Mouse (Mus musculus) c-Kit-positive CD71-positive TER-119-negative erythroid progenitor cells, embryonic 14.5 days (primary cell): Measurements from ENCODE around the gene Gtf2f2.
"Not testable (repeated sequence)": the region's sequence is repeated elsewhere in the genome, so short reads cannot be mapped to it uniquely, and the experiment has no call there.

ENCODE experiments used
- DNase-seq: peaks from one replicate; pipeline ENCODE4 v3.0.0-alpha.2; 2013; ENCODE audit warnings: low read depth

The Gtf2f2 gene

DNA sequence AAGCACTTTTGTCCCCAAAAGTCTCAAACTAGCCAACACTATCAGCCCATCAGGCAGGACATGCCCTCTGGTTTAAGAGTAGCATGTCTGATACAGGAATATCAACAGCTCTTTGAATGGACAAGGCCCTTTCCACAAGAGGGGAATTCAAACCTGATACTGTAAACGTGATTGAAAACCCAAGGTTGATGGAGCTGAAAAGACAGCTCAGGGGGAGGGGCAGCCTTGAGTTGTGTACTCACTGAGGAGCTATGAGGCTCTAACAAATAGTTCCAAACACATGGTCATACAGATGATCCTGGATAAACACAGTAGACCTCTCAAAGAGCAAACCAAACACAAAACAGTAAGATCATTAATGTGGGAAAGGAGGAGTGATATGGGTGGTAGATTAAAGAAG, 12.6 kb downstream of the Gtf2f2 start:
- no peak for DNase-seq

- DNase-seq = no peak
These were observed 18.3 kb downstream of the Gtf2f2 start for GRCm38 (mm10) chr14:75992371-75992770.

- no peak for DNase-seq
These were observed 19.7 kb downstream of the Gtf2f2 start for GRCm38 (mm10) chr14:75990936-75991335.

GRCm38 (mm10) chr14:75989168-75989567, 21.5 kb downstream of the Gtf2f2 start:
- DNase-seq = no peak

DNA sequence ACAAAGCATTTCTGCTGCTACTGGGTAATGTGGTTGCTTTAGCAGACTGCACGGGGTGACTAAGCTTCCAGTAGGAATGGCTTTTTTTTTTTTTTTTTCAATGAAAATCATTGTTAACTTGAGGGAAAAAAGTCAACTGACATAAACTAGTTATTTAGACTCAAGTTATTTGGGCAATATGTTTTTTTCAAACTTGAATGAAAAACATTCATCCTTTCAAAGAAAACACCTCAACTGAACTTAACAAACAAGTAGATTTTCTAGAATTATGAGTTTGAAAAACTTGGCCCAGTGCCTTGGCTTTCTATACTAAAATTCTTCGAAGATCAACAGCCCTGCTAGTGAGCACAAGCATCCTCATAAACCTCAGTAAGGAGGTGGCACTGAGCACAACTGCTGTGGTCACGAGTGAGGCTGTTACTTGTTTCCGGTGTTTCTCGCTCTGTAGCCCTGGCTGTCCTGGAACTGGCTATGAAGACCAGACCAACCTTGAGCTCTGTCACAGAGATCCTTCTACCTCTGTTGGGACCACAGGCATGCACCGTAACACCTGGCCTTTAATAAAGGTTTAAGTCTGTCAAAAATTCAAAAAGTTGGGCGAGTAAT, 23.7 kb downstream of the Gtf2f2 start:
- no peak for DNase-seq

GRCm38 (mm10) chr14:75985112-75985511, 25.6 kb downstream of the Gtf2f2 start:
- no peak for DNase-seq

- no peak for DNase-seq
These were observed 26.8 kb downstream of the Gtf2f2 start for GRCm38 (mm10) chr14:75983891-75984290.

DNA sequence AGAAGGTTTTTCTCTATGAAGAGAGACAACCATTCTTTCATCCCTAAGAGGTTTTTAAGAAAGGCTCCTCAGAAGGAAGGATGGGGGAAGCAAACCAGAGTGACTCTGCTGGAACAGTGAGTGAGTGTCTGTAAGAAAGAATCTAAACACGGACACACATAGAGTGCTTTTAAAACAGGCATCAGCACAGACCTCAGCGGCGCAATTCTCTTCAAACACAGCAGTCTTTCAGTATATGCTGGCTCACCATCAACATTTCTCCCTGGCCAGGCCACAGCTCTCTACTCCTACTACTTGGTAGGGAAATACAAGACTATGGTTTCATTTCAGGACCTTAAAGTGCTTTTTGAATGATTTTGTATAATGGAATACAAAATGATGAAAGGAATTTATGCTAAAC, 29.4 kb downstream of the Gtf2f2 start:
- DNase-seq = no peak

DNA sequence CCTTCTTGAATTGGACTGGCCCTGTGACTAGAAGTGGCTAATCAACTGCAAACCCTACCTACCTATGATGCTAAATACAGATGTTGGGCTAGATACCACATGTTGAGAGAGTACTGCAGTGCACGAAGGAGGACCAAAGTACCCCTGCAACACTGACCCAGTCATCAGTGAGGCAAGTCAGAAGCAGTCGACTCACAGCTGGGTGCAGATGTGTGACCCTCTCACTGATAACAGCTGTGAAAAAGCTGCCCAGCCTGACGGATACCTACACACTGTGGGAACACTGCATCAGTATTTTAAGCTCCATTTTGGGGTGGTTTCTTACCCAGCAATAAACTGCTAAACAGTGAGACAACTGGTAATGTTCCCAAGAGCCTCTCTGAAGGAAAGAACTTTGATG, 34.6 kb downstream of the Gtf2f2 start:
- DNase-seq = no peak

- DNase-seq = no peak
These were observed 43.4 kb downstream of the Gtf2f2 start for GRCm38 (mm10) chr14:75967291-75967690.

GRCm38 (mm10) chr14:75964433-75964832, 46.2 kb downstream of the Gtf2f2 start:
- no peak for DNase-seq

- DNase-seq = no peak
These were observed 46.7 kb downstream of the Gtf2f2 start for GRCm38 (mm10) chr14:75964000-75964399.

DNA sequence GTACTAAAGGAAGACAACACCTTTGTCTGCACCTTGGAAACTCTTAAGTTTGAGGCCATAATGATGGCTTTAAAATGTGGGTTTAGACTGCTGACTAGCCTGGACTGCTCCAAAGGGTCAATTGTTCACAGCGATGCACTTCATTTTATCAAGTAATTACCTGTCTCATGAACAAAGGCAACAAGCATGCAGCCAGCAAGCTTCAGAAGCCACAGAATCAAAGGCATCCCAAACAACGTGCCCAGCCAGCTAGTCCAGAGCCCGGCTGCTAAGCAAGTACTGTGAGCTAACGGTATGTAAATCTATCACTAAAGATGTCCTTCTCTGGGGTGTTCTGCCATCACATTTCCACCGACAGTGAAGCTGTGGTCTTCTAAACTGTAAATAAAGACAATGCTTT, 47.5 kb downstream of the Gtf2f2 start:
- DNase-seq = no peak

- DNase-seq = no peak
These were observed 48.4 kb downstream of the Gtf2f2 start for GRCm38 (mm10) chr14:75962250-75962649.

GRCm38 (mm10) chr14:75954766-75955165, 55.9 kb downstream of the Gtf2f2 start, which contains the start of gene Kctd4:
TSS of gene Kctd4 (plus strand) at chr14:75955009.
- DNase-seq = no peak

GRCm38 (mm10) chr14:75953011-75953410, 57.7 kb downstream of the Gtf2f2 start:
- no peak for DNase-seq

DNA sequence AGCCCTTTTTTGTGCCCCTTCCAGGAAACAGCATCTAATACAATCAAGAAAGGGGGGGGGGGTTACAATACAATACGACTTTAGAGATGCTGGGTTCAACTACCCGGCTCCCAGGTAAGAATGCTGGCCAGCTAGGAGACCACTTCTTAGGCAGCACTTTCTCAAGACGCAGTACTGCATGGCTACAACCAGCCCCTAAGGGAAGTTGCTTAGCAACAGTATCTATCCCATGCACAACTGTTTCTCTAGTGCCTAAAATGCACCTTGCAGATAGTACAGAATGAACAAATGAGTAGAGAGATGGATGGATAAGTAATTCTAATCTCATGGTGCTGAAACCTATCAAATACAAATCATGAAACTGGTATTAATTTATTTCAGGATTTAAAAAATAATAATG, 63.0 kb downstream of the Gtf2f2 start:
- DNase-seq = peak; percentile 13

- no peak for DNase-seq
These were observed 68.3 kb downstream of the Gtf2f2 start for GRCm38 (mm10) chr14:75942365-75942764.

GRCm38 (mm10) chr14:75941500-75941899, 69.2 kb downstream of the Gtf2f2 start:
- no peak for DNase-seq

DNA sequence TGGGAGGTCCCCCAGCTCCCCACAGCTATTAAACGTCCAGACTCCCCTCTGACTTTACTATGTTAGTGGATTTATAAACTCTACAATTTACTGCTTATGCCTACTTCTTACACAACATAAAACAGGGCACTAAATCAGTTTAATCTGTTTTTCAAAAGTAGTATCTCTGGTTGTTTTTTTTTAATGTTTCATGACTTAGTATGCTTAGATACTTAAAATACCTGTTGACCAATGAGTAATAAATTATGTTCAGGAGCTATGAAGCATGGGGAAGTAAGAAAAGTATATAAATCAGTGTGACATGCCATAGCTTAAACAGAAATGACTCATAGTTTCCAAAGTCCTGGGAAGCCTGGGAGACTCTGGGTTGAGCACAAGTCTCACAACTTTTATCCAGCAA, 73.0 kb downstream of the Gtf2f2 start:
- DNase-seq = no peak

DNA sequence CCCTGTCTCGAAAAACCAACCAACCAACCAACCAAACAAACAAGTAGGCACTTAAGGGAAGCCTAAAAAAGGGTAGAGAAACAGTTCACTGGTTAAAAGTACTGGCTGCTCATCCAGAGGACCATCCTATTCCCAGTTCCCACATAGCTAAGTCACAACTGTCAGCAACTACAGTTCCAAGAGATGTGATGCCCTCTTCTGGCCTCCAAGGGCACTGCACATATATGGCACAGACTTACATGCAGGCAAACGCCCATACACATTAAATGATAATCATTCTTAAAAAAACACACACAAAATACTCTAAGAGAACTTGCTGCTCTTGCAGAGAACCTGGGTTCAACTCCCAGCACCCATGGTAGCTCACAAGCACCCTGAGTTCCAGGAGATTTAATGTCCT, 76.3 kb downstream of the Gtf2f2 start:
- DNase-seq = no peak

DNA sequence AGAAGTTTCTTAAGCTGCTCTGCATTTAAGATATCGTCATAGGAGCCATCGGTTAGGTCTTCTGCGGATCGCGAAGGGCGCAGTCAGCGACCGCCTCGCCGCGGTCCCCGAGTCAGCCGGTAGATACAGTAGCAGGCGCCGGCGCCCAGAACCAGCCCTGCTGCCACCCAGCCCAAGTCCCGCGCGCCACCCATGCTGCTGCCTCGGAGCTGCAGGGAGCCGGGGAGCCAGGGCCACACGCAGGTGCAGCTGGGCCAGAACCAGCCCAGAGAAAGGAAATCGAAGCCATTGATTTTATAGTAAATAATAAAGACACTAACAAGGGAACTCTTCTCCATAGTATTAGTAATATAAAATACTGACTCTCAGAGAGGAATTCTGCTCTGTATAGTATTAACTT, 79.4 kb downstream of the Gtf2f2 start:
- no peak for DNase-seq

GRCm38 (mm10) chr14:75929713-75930112, 81.0 kb downstream of the Gtf2f2 start:
- not testable (repeated sequence) for DNase-seq

DNA sequence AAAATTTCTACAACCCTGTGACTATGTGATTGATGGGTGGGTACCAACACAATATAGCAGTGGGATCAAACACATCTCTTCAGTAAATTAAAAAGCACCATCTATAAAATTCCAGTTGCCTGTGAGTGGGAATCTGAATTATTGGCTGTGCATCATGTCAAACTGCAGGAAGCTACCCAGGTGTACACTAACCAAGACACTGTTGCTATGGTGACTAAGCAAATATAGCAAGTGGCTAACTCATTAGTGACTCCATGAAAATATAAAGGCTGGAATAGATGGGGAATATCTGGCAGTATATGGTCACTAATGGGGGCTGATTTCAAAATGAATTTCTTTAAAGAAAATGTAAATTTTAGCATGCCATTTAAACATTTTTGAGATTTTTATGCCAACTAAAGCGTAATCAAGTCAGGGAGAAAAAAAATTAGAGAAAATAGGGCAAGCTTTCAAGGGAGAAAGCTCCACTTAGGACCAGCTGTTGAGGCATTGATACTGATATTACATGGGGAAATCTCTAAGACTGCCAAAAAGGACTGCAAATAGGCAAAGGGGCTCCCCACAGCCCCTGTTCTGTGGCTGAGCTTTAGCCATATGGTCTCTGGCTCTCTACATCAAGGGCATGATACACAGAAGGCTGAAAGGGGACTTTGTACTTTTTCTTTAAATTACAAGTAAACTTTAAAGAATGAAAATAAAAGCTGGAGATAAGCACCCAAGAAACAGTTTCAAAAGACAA, 87.2 kb downstream of the Gtf2f2 start:
- DNase-seq = no peak
